Mouse (Mus musculus): ENCODE measurements around the gene Cela2a. TPM values are rescaled to one million over a fixed set of nuclear protein-coding genes. Genes with fewer than 3 reads are reported as not detected.

Cela2a gene
- total RNA-seq (2021), result 1,000 to 10,000 TPM in 1 of 2 experiments, under 1 TPM in 1; 0.56 to 1,571 TPM
- long read RNA-seq, experiment 1, result 0 reads
- long read RNA-seq, experiment 2, transcript Cela2a-201 (8 exons, 1,070 nt), result major isoform, 274 of 304 reads
- long read RNA-seq, experiment 2, transcript Cela2a-202 (3 exons, 468 nt), result minor isoform, 8 of 304 reads
- long read RNA-seq, experiment 2, partial matches to known transcripts, result 15 of 304 reads
- long read RNA-seq, experiment 2, other reads (novel, unspliced or antisense), result 7 of 304 reads

- DNase-seq (ENCODE audit: low spot score in 2 of 2), result no peak
These were observed at the start of gene Cela2a for GRCm38 (mm10) chr4:141826060-141826459. Gene Cela2a (minus strand): TSS chr4:141826160.

GRCm38 (mm10) chr4:141875481-141876108 is 49.6 kb upstream of the Cela2a start:
- DNase-seq (ENCODE audit: low spot score in 2 of 2), result no peak

GRCm38 (mm10) chr4:141874601-141875460 is 48.9 kb upstream of the Cela2a start, which contains the start of gene Efhd2:
Gene Efhd2 (minus strand): TSS chr4:141874920.
- DNase-seq (ENCODE audit: low spot score in 2 of 2), result peak; percentile 56 to 66

- no peak for DNase-seq (ENCODE audit: low spot score in 2 of 2)
These were observed 48.2 kb upstream of the Cela2a start for GRCm38 (mm10) chr4:141874111-141874600.

- DNase-seq (ENCODE audit: low spot score in 2 of 2), result no peak
These were observed 47.0 kb upstream of the Cela2a start for GRCm38 (mm10) chr4:141872977-141873376.

GRCm38 (mm10) chr4:141871909-141872308 is 45.9 kb upstream of the Cela2a start:
- no peak for DNase-seq (ENCODE audit: low spot score in 2 of 2)

GRCm38 (mm10) chr4:141871333-141871725 is 45.4 kb upstream of the Cela2a start:
- DNase-seq (ENCODE audit: low spot score in 2 of 2), result no peak

GRCm38 (mm10) chr4:141870666-141871332 is 44.8 kb upstream of the Cela2a start:
- DNase-seq (ENCODE audit: low spot score in 2 of 2), result no peak

- no peak for DNase-seq (ENCODE audit: low spot score in 2 of 2)
These were observed 43.7 kb upstream of the Cela2a start for GRCm38 (mm10) chr4:141869436-141870215.

GRCm38 (mm10) chr4:141868051-141868450 is 42.1 kb upstream of the Cela2a start:
- no peak for DNase-seq (ENCODE audit: low spot score in 2 of 2)

- DNase-seq (ENCODE audit: low spot score in 2 of 2), result no peak
These were observed 41.5 kb upstream of the Cela2a start for GRCm38 (mm10) chr4:141867498-141867897.

- no peak for DNase-seq (ENCODE audit: low spot score in 2 of 2)
These were observed 41.1 kb upstream of the Cela2a start for GRCm38 (mm10) chr4:141866933-141867490.

- DNase-seq (ENCODE audit: low spot score in 2 of 2), result no peak
These were observed 39.6 kb upstream of the Cela2a start for GRCm38 (mm10) chr4:141865600-141865999.

GRCm38 (mm10) chr4:141865006-141865405 is 39.0 kb upstream of the Cela2a start:
- no peak for DNase-seq (ENCODE audit: low spot score in 2 of 2)

GRCm38 (mm10) chr4:141864506-141864905 is 38.5 kb upstream of the Cela2a start:
- no peak for DNase-seq (ENCODE audit: low spot score in 2 of 2)

- DNase-seq (ENCODE audit: low spot score in 2 of 2), result no peak
These were observed 37.8 kb upstream of the Cela2a start for GRCm38 (mm10) chr4:141863726-141864280.

- no peak for DNase-seq (ENCODE audit: low spot score in 2 of 2)
These were observed 36.9 kb upstream of the Cela2a start for GRCm38 (mm10) chr4:141862867-141863266.

- DNase-seq (ENCODE audit: low spot score in 2 of 2), result no peak
These were observed 35.8 kb upstream of the Cela2a start for GRCm38 (mm10) chr4:141861591-141862295.

GRCm38 (mm10) chr4:141860246-141860841 is 34.4 kb upstream of the Cela2a start:
- no peak for DNase-seq (ENCODE audit: low spot score in 2 of 2)

All from adrenal gland, postnatal 4 days (tissue).